Comparison of ENCODE assay signal across 10 mouse cellular contexts in the genomic region with DNA sequence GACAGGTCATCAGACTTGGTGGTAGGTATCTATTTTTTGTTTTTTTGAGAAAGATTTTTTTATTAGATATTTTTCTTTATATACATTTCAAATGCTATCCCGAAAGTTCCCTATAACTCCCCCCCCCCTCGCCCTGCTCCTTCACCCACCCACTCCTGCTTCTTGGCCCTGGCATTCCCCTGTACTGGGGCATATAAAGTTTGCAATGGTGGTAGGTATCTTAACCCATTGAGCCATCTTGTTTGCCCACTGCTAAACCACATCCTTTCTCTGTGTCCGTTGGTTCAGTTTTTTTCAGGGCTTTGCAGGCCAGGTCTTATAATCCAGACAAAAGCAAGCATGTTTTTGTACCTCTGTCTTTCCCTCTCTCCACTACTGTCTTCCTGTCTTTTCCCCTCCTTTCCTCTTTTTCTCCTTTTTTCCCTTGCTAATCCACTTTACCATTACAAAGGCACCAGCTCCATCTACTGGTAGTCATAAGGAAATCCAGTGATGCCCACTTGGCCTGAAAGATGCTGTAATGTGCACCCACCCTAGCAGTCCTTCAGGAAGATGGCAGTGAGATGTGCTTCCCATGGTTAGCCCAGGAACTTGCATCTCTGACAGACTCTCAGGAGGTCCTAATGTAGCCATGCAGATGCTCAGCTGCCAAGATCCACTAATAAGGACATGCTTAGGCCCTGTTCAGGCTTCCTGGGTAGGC. TPM values are rescaled to one million over a fixed set of nuclear protein-coding genes. Genes with fewer than 3 reads are reported as not detected.
DNase-seq lines count a peak whose midpoint lies in the region; ATAC-seq lines count a peak whose summit lies in the region.
"Had no signal": no experiment of that assay in that cellular context is flagged by ENCODE, and none has a peak within 500 bp of the region (broad histone marks: within the 10 kb centered on the region; RNA-seq: fewer than 3 reads in every experiment).

No protein-coding gene starts in this region.

- no peaks in the 10 kb centered on the region for H3K36me3 ChIP-seq in forebrain, embryonic 14.5 days (ENCODE audit: control insufficient read depth, insufficient read depth, low read length)
- H3K36me3 ChIP-seq in neural tube, embryonic 12.5 days: no peaks in the 10 kb centered on the region

- no peak overlapping the region for H3K4me2 ChIP-seq in forebrain, embryonic 14.5 days (ENCODE audit: low read length)
- no peak overlapping the region for H3K4me2 ChIP-seq in neural tube, embryonic 12.5 days (replicated peaks)

- WGBS in forebrain, embryonic 14.5 days: 53% methylated on average over 3 of the region's 3 CpGs
- 65% methylated on average over 3 of the region's 3 CpGs for WGBS in neural tube, embryonic 12.5 days

- no peak overlapping the region for H3K27ac ChIP-seq in forebrain, embryonic 14.5 days (ENCODE audit: low read depth, low read length)
- H3K27ac ChIP-seq in neural tube, embryonic 12.5 days: no peak overlapping the region
- H3K27ac ChIP-seq: liver, embryonic 14.5 days had no signal

- peak; percentile 67 for ATAC-seq in forebrain, embryonic 14.5 days
- peak; percentile 53; the same call in 1 of the 2 replicates for ATAC-seq in neural tube, embryonic 12.5 days (ENCODE audit: low FRiP score, low read depth)
- ATAC-seq in erythroblast, adult 5-6 weeks (replicated peaks; ENCODE audit: low FRiP score, poor library complexity, severe bottlenecking): no peak

- no peaks in the 10 kb centered on the region for H3K4me1 ChIP-seq in forebrain, embryonic 14.5 days (ENCODE audit: control insufficient read depth, insufficient read depth, low read length)
- H3K4me1 ChIP-seq in neural tube, embryonic 12.5 days: no peaks in the 10 kb centered on the region

- intact Hi-C loops in left cerebral cortex, postnatal 4 days (cut with DNase I): loop anchor here (2.0 to 5.0 kb wide), 2 partner anchors 1094 to 1225 kb away; no protein-coding TSS in a partner anchor

- no peaks in the 10 kb centered on the region for H3K27me3 ChIP-seq in forebrain, embryonic 14.5 days (replicated peaks; ENCODE audit: control insufficient read depth, insufficient read depth, low read length)
- no peaks in the 10 kb centered on the region for H3K27me3 ChIP-seq in neural tube, embryonic 12.5 days (replicated peaks)

- peak; percentile 18 to 35 for DNase-seq in left cerebral cortex, adult 18-20 months (ENCODE audit: low spot score in 2 of 2)
- no peak for DNase-seq in left cerebral cortex, postnatal 4 days
- DNase-seq in brain, adult 2 months (ENCODE audit: low read depth, low spot score): peak; percentile 59
- DNase-seq in forebrain, embryonic 14.5 days (ENCODE audit: low spot score): peak; percentile 80
- DNase-seq in thymus, postnatal 4 days: no peak

- no peak overlapping the region for H3K4me3 ChIP-seq in forebrain, embryonic 14.5 days (ENCODE audit: low read depth, low read length)
- no peak overlapping the region for H3K4me3 ChIP-seq in neural tube, embryonic 12.5 days

- no peak overlapping the region for H3K9ac ChIP-seq in forebrain, embryonic 14.5 days (ENCODE audit: low read length)
- H3K9ac ChIP-seq in neural tube, embryonic 12.5 days: no peak overlapping the region
- H3K9ac ChIP-seq: liver, embryonic 14.5 days had no signal

- H3K9me3 ChIP-seq in forebrain, embryonic 14.5 days (replicated peaks; ENCODE audit: control insufficient read depth, low read length): no peaks in the 10 kb centered on the region
- no peaks in the 10 kb centered on the region for H3K9me3 ChIP-seq in neural tube, embryonic 12.5 days

RNA-seq across cellular contexts. Expression of a gene that starts 44.3 kb away (rescaled TPM):
- total RNA-seq in left cerebral cortex, adult 18-20 months (2021): 10 to 100 TPM; 54.8 to 59.9 TPM
- 10 to 100 TPM; 65.5 to 68.2 TPM for total RNA-seq in left cerebral cortex, postnatal 4 days (2021)
- 15.3 and 19.2 TPM in 2 replicates for polyA plus RNA-seq in forebrain, embryonic 14.5 days (2014; fragmentation: Nextera tagmentation; extraction: Ambion mirVana)
- polyA plus RNA-seq in neural tube, embryonic 12.5 days (2016; fragmentation: Nextera tagmentation; extraction: Ambion mirVana): 12.4 and 12.9 TPM in 2 replicates
- not detected in 2 replicates for total RNA-seq in erythroblast, adult 5-6 weeks (2015; ENCODE audit: low replicate concordance)
- not detected in 2 replicates for total RNA-seq in erythroblast, adult 5-6 weeks (2017; ENCODE audit: low replicate concordance)

RNA-seq across cellular contexts. Expression of a gene that starts 45.0 kb away (rescaled TPM):
- not detected for total RNA-seq in left cerebral cortex, adult 18-20 months (2021)
- total RNA-seq in left cerebral cortex, postnatal 4 days (2021): not detected
- polyA plus RNA-seq in forebrain, embryonic 14.5 days (2014; fragmentation: Nextera tagmentation; extraction: Ambion mirVana): not detected in 2 replicates
- not detected in 2 replicates for polyA plus RNA-seq in neural tube, embryonic 12.5 days (2016; fragmentation: Nextera tagmentation; extraction: Ambion mirVana)
- total RNA-seq in erythroblast, adult 5-6 weeks (2015; ENCODE audit: low replicate concordance): not detected in 2 replicates
- total RNA-seq in erythroblast, adult 5-6 weeks (2017; ENCODE audit: low replicate concordance): not detected in 2 replicates
- total RNA-seq: heart, postnatal 10 days had no signal
- polyA plus RNA-seq: liver, embryonic 14.5 days; stomach, embryonic 14.5 days had no signal

Comparison
In these comparisons a context has a peak if more than half of its experiments do, and no peak if none do; other contexts are left out.
1. DNase-seq: peak in left cerebral cortex, adult 18-20 months (2 of 2), brain, adult 2 months (single experiment) and forebrain, embryonic 14.5 days (single experiment); none in left cerebral cortex, postnatal 4 days (single experiment) and thymus, postnatal 4 days (single experiment).
2. RNA of a gene that starts 44.3 kb away (total RNA-seq): 65.5 to 68.2 TPM in left cerebral cortex, postnatal 4 days and 54.8 to 59.9 TPM in left cerebral cortex, adult 18-20 months; not detected in erythroblast, adult 5-6 weeks; every median in the first group is over 10 times any median in the second.